ENCODE assay signal across 12 mouse cellular contexts in genomic region chr1:59070867-59071266, GRCm38 (mm10). TPM values are rescaled to one million over a fixed set of nuclear protein-coding genes. Genes with fewer than 3 reads are reported as not detected.
A peak's percentile ranks its signal among the peaks of the same experiment; 100 is the strongest.
DNase-seq lines count a peak whose midpoint lies in the region; ATAC-seq and TF ChIP-seq lines count a peak whose summit lies in the region.
"Had no signal": no experiment of that assay in that cellular context is flagged by ENCODE, and none has a peak within 500 bp of the region (broad histone marks: within the 10 kb centered on the region; RNA-seq: fewer than 3 reads in every experiment).

No protein-coding gene starts in this region.

- H3K4me3 ChIP-seq in hindbrain, postnatal 0 days (ENCODE audit: low read length), result no peak overlapping the region
- H3K4me3 ChIP-seq in hindbrain, embryonic 13.5 days, result no peak overlapping the region
- no peak overlapping the region for H3K4me3 ChIP-seq in E14TG2a.4 (replicated peaks; ENCODE audit: low read length)
- H3K4me3 ChIP-seq in intestine, postnatal 0 days (ENCODE audit: low read depth, low read length), result no peak overlapping the region
- no peak overlapping the region for H3K4me3 ChIP-seq in stomach, embryonic 16.5 days (replicated peaks; ENCODE audit: low read length)
- no peak overlapping the region for H3K4me3 ChIP-seq in midbrain, embryonic 14.5 days (replicated peaks; ENCODE audit: low read depth, low read length)
- H3K4me3 ChIP-seq in forebrain, embryonic 16.5 days (replicated peaks; ENCODE audit: low read length), result no peak overlapping the region
- no peak overlapping the region for H3K4me3 ChIP-seq in midbrain, embryonic 15.5 days
- H3K4me3 ChIP-seq: heart, embryonic 13.5 days had no signal

- H3K4me1 ChIP-seq in hindbrain, postnatal 0 days (ENCODE audit: insufficient read depth, low read length), result no peaks in the 10 kb centered on the region
- H3K4me1 ChIP-seq in hindbrain, embryonic 13.5 days (replicated peaks), result no peaks in the 10 kb centered on the region
- H3K4me1 ChIP-seq in E14TG2a.4 (replicated peaks; ENCODE audit: low read depth, low read length), result no peaks in the 10 kb centered on the region; the same call in 1 of the 2 replicates
- H3K4me1 ChIP-seq in intestine, postnatal 0 days (replicated peaks; ENCODE audit: control insufficient read depth, insufficient read depth, low read length), result no peaks in the 10 kb centered on the region
- no peaks in the 10 kb centered on the region for H3K4me1 ChIP-seq in stomach, embryonic 16.5 days (ENCODE audit: control insufficient read depth, insufficient read depth, low read length)
- H3K4me1 ChIP-seq in midbrain, embryonic 14.5 days (ENCODE audit: control insufficient read depth, insufficient read depth, low read length), result no peaks in the 10 kb centered on the region
- H3K4me1 ChIP-seq in forebrain, embryonic 16.5 days (replicated peaks; ENCODE audit: control insufficient read depth, insufficient read depth, low read length), result no peaks in the 10 kb centered on the region
- no peaks in the 10 kb centered on the region for H3K4me1 ChIP-seq in midbrain, embryonic 15.5 days
- H3K4me1 ChIP-seq: heart, embryonic 13.5 days had no signal

- H3K36me3 ChIP-seq in hindbrain, postnatal 0 days (ENCODE audit: insufficient read depth, low read length), result no peaks in the 10 kb centered on the region
- no peaks in the 10 kb centered on the region for H3K36me3 ChIP-seq in hindbrain, embryonic 13.5 days
- H3K36me3 ChIP-seq in E14TG2a.4 (ENCODE audit: insufficient read depth, low read length), result no peaks in the 10 kb centered on the region
- no peaks in the 10 kb centered on the region for H3K36me3 ChIP-seq in intestine, postnatal 0 days (ENCODE audit: control insufficient read depth, insufficient read depth)
- H3K36me3 ChIP-seq in stomach, embryonic 16.5 days (ENCODE audit: control insufficient read depth, insufficient read depth, low read length), result no peaks in the 10 kb centered on the region
- H3K36me3 ChIP-seq in midbrain, embryonic 14.5 days (ENCODE audit: control insufficient read depth, insufficient read depth, low read length), result no peaks in the 10 kb centered on the region
- no peaks in the 10 kb centered on the region for H3K36me3 ChIP-seq in forebrain, embryonic 16.5 days (ENCODE audit: control insufficient read depth, insufficient read depth)
- no peaks in the 10 kb centered on the region for H3K36me3 ChIP-seq in midbrain, embryonic 15.5 days (replicated peaks)
- H3K36me3 ChIP-seq: heart, embryonic 13.5 days had no signal

- WGBS in hindbrain, postnatal 0 days, result 41% methylated on average over 3 of the region's 3 CpGs
- 54% methylated on average over 3 of the region's 3 CpGs for WGBS in hindbrain, embryonic 13.5 days
- WGBS in intestine, postnatal 0 days, result 20% methylated on average over 3 of the region's 3 CpGs
- 30% methylated on average over 3 of the region's 3 CpGs for WGBS in stomach, embryonic 16.5 days
- WGBS in midbrain, embryonic 14.5 days, result 37% methylated on average over 3 of the region's 3 CpGs
- 24% methylated on average over 3 of the region's 3 CpGs for WGBS in forebrain, embryonic 16.5 days
- 43% methylated on average over 3 of the region's 3 CpGs for WGBS in midbrain, embryonic 15.5 days

- H3K27me3 ChIP-seq in hindbrain, postnatal 0 days (ENCODE audit: insufficient read depth, low read length), result no peaks in the 10 kb centered on the region
- no peaks in the 10 kb centered on the region for H3K27me3 ChIP-seq in hindbrain, embryonic 13.5 days
- no peaks in the 10 kb centered on the region for H3K27me3 ChIP-seq in E14TG2a.4 (ENCODE audit: insufficient read depth, low read length)
- no peaks in the 10 kb centered on the region for H3K27me3 ChIP-seq in intestine, postnatal 0 days (replicated peaks; ENCODE audit: control insufficient read depth, insufficient read depth, low read length)
- no peaks in the 10 kb centered on the region for H3K27me3 ChIP-seq in stomach, embryonic 16.5 days (ENCODE audit: control insufficient read depth, insufficient read depth, low read length)
- no peaks in the 10 kb centered on the region for H3K27me3 ChIP-seq in midbrain, embryonic 14.5 days (ENCODE audit: control insufficient read depth, insufficient read depth, low read length)
- H3K27me3 ChIP-seq in forebrain, embryonic 16.5 days (replicated peaks; ENCODE audit: control insufficient read depth, insufficient read depth, low read length), result no peaks in the 10 kb centered on the region
- no peaks in the 10 kb centered on the region for H3K27me3 ChIP-seq in midbrain, embryonic 15.5 days (replicated peaks)
- H3K27me3 ChIP-seq: heart, embryonic 13.5 days had no signal

- ATAC-seq in hindbrain, postnatal 0 days, result no peak
- ATAC-seq in hindbrain, embryonic 13.5 days (ENCODE audit: low FRiP score), result no peak
- ATAC-seq in intestine, postnatal 0 days, result no peak
- peak; percentile 13; the same call in 1 of the 2 replicates for ATAC-seq in stomach, embryonic 16.5 days (ENCODE audit: insufficient read depth, low FRiP score)
- ATAC-seq in midbrain, embryonic 14.5 days (ENCODE audit: low FRiP score, low TSS enrichment), result no peak
- no peak for ATAC-seq in forebrain, embryonic 16.5 days
- ATAC-seq in midbrain, embryonic 15.5 days (replicated peaks), result no peak

- no peak for DNase-seq in hindbrain, postnatal 0 days (ENCODE audit: low spot score)
- no peak for DNase-seq in midbrain, embryonic 14.5 days
- DNase-seq: cerebellum, adult 11 months; right cerebral cortex, adult 18-20 months had no signal

- H3K27ac ChIP-seq in hindbrain, postnatal 0 days, result no peak overlapping the region
- H3K27ac ChIP-seq in hindbrain, embryonic 13.5 days, result no peak overlapping the region
- H3K27ac ChIP-seq in intestine, postnatal 0 days (ENCODE audit: low read depth, low read length), result no peak overlapping the region
- H3K27ac ChIP-seq in stomach, embryonic 16.5 days (ENCODE audit: low read length), result no peak overlapping the region
- no peak overlapping the region for H3K27ac ChIP-seq in midbrain, embryonic 14.5 days (replicated peaks; ENCODE audit: low read depth, low read length)
- no peak overlapping the region for H3K27ac ChIP-seq in forebrain, embryonic 16.5 days (ENCODE audit: low read length)
- no peak overlapping the region for H3K27ac ChIP-seq in midbrain, embryonic 15.5 days
- H3K27ac ChIP-seq: heart, embryonic 13.5 days had no signal

- no peaks in the 10 kb centered on the region for H3K9me3 ChIP-seq in hindbrain, postnatal 0 days (ENCODE audit: low read length)
- no peaks in the 10 kb centered on the region for H3K9me3 ChIP-seq in hindbrain, embryonic 13.5 days
- no peaks in the 10 kb centered on the region for H3K9me3 ChIP-seq in E14TG2a.4 (ENCODE audit: low read length)
- H3K9me3 ChIP-seq in intestine, postnatal 0 days (ENCODE audit: control insufficient read depth), result no peaks in the 10 kb centered on the region
- no peaks in the 10 kb centered on the region for H3K9me3 ChIP-seq in stomach, embryonic 16.5 days (replicated peaks; ENCODE audit: control insufficient read depth, low read length)
- no peaks in the 10 kb centered on the region for H3K9me3 ChIP-seq in midbrain, embryonic 14.5 days (ENCODE audit: control insufficient read depth, low read length)
- no peaks in the 10 kb centered on the region for H3K9me3 ChIP-seq in forebrain, embryonic 16.5 days (ENCODE audit: control insufficient read depth, low read length)
- H3K9me3 ChIP-seq in midbrain, embryonic 15.5 days, result no peaks in the 10 kb centered on the region
- H3K9me3 ChIP-seq: heart, embryonic 13.5 days had no signal

- no peak overlapping the region for H3K4me2 ChIP-seq in hindbrain, postnatal 0 days (ENCODE audit: low read depth, low read length)
- no peak overlapping the region for H3K4me2 ChIP-seq in hindbrain, embryonic 13.5 days
- H3K4me2 ChIP-seq in intestine, postnatal 0 days (replicated peaks; ENCODE audit: low read depth), result no peak overlapping the region
- H3K4me2 ChIP-seq in stomach, embryonic 16.5 days (ENCODE audit: low read depth, low read length), result no peak overlapping the region
- no peak overlapping the region for H3K4me2 ChIP-seq in midbrain, embryonic 14.5 days (ENCODE audit: low read length)
- H3K4me2 ChIP-seq in forebrain, embryonic 16.5 days (ENCODE audit: low read length), result no peak overlapping the region
- no peak overlapping the region for H3K4me2 ChIP-seq in midbrain, embryonic 15.5 days
- H3K4me2 ChIP-seq: heart, embryonic 13.5 days had no signal

- H3K9ac ChIP-seq in hindbrain, postnatal 0 days (replicated peaks; ENCODE audit: low read length), result no peak overlapping the region
- no peak overlapping the region for H3K9ac ChIP-seq in hindbrain, embryonic 13.5 days
- no peak overlapping the region for H3K9ac ChIP-seq in intestine, postnatal 0 days (ENCODE audit: low read depth, low read length)
- no peak overlapping the region for H3K9ac ChIP-seq in stomach, embryonic 16.5 days (ENCODE audit: low read length)
- H3K9ac ChIP-seq in midbrain, embryonic 14.5 days (replicated peaks; ENCODE audit: low read length), result no peak overlapping the region
- H3K9ac ChIP-seq in forebrain, embryonic 16.5 days (replicated peaks; ENCODE audit: low read depth, low read length), result no peak overlapping the region
- H3K9ac ChIP-seq in midbrain, embryonic 15.5 days, result no peak overlapping the region
- H3K9ac ChIP-seq: heart, embryonic 13.5 days had no signal

- peak; percentile 25; the same call in 1 of the 2 replicates for TF ChIP-seq CTCF in hindbrain, postnatal 0 days (IDR thresholded peaks at IDR 0.05; ENCODE audit: low read depth)
- TF ChIP-seq CTCF in E14TG2a.4 (conservative IDR thresholded peaks at IDR 0.05; ENCODE audit: low read length), result peak; percentile 15; the same call in 1 of the 2 replicates
- TF ChIP-seq CTCF in intestine, postnatal 0 days (IDR thresholded peaks at IDR 0.05; ENCODE audit: low read depth), result peak; percentile 79

RNA-seq across cellular contexts. Expression of gene C2cd6, which starts 23.8 kb away (rescaled TPM):
- not detected in 2 replicates for total RNA-seq in hindbrain, postnatal 0 days (2014; rRNA removed)
- polyA plus RNA-seq in hindbrain, postnatal 0 days (2015; fragmentation: Nextera tagmentation; extraction: Ambion mirVana), result not detected in 2 replicates
- polyA plus RNA-seq in hindbrain, embryonic 13.5 days (2015; fragmentation: Nextera tagmentation; extraction: Ambion mirVana), result 0.12 TPM in 1 of 2 replicates, not detected in the other
- polyA plus RNA-seq in intestine, postnatal 0 days (2015; fragmentation: Nextera tagmentation; extraction: Ambion mirVana), result not detected in 2 replicates
- 0.06 TPM in 1 of 2 replicates, not detected in the other for polyA plus RNA-seq in stomach, embryonic 16.5 days (2015; fragmentation: Nextera tagmentation; extraction: Ambion mirVana)
- polyA plus RNA-seq in midbrain, embryonic 14.5 days (2014; fragmentation: Nextera tagmentation; extraction: Ambion mirVana), result 4.1 TPM in 1 of 2 replicates, not detected in the other
- polyA plus RNA-seq in forebrain, embryonic 16.5 days (2015; fragmentation: Nextera tagmentation; extraction: Ambion mirVana), result 0.11 TPM in 1 of 2 replicates, not detected in the other
- 0.17 TPM in 1 of 2 replicates, not detected in the other for polyA plus RNA-seq in midbrain, embryonic 15.5 days (2015; fragmentation: Nextera tagmentation; extraction: Ambion mirVana)
- total RNA-seq: left cerebral cortex, postnatal 14 days had no signal
- polyA plus RNA-seq: heart, embryonic 13.5 days had no signal

RNA-seq across cellular contexts. Expression of gene Tmem237, which starts 49.3 kb away (rescaled TPM):
- 26.1 and 27.3 TPM in 2 replicates for total RNA-seq in hindbrain, postnatal 0 days (2014; rRNA removed)
- 55.8 and 56.3 TPM in 2 replicates for polyA plus RNA-seq in hindbrain, postnatal 0 days (2015; fragmentation: Nextera tagmentation; extraction: Ambion mirVana)
- polyA plus RNA-seq in hindbrain, embryonic 13.5 days (2015; fragmentation: Nextera tagmentation; extraction: Ambion mirVana), result 40.1 TPM in 2 replicates
- 10.7 and 12.5 TPM in 2 replicates for polyA plus RNA-seq in intestine, postnatal 0 days (2015; fragmentation: Nextera tagmentation; extraction: Ambion mirVana)
- 28.6 and 29.8 TPM in 2 replicates for polyA plus RNA-seq in stomach, embryonic 16.5 days (2015; fragmentation: Nextera tagmentation; extraction: Ambion mirVana)
- 24.3 and 48.2 TPM in 2 replicates for polyA plus RNA-seq in midbrain, embryonic 14.5 days (2014; fragmentation: Nextera tagmentation; extraction: Ambion mirVana)
- 52.9 and 53.9 TPM in 2 replicates for polyA plus RNA-seq in forebrain, embryonic 16.5 days (2015; fragmentation: Nextera tagmentation; extraction: Ambion mirVana)
- 41.0 and 46.5 TPM in 2 replicates for polyA plus RNA-seq in midbrain, embryonic 15.5 days (2015; fragmentation: Nextera tagmentation; extraction: Ambion mirVana)

Comparison
In these comparisons a context has a peak if more than half of its experiments do, and no peak if none do; other contexts are left out.
1. CTCF ChIP-seq: peak in every context shown above with its lines; median percentile 79 in intestine, postnatal 0 days; 25 in hindbrain, postnatal 0 days; 15 in E14TG2a.4.